Mouse (Mus musculus) G1E (cell line): Measurements from ENCODE around the gene Fahd1. TPM values are rescaled to one million over a fixed set of nuclear protein-coding genes. Genes with fewer than 3 reads are reported as not detected.

Experiments
- ATAC-seq: 2 replicates; pipeline ENCODE4 v1.8.0; 2016; ENCODE audit warnings: mild to moderate bottlenecking; ENCODE audit not compliant: insufficient number of reproducible peaks, poor library complexity, low FRiP score, severe bottlenecking; ENCODE audit errors: extremely low read depth
- DNase-seq: peaks from one replicate; pipeline ENCODE4 v3.0.0; 2012; ENCODE audit warnings: low spot score
- H3K27me3 ChIP-seq: 2 replicates; pipeline ENCODE4 v1.6.1; 2012; ENCODE audit warnings: mild to moderate bottlenecking, low read length, inconsistent platforms; ENCODE audit not compliant: insufficient read depth
- H3K36me3 ChIP-seq: replicated peaks from 2 replicates; pipeline ENCODE3; 2012; ENCODE audit warnings: mild to moderate bottlenecking, inconsistent platforms
- H3K4me1 ChIP-seq: 2 replicates; pipeline ENCODE4 v1.6.1; 2012; ENCODE audit warnings: low read depth, low read length, inconsistent platforms, mixed read lengths; ENCODE audit not compliant: insufficient read depth
- H3K4me3 ChIP-seq: 2 replicates; pipeline ENCODE4 v1.5.1; 2012; ENCODE audit warnings: low read depth, mild to moderate bottlenecking, inconsistent platforms, low read length, moderate library complexity, mixed read lengths
- H3K9me3 ChIP-seq: replicated peaks from 2 replicates; pipeline ENCODE4 v1.6.1; 2012; ENCODE audit warnings: inconsistent platforms
- CTCF ChIP-seq: IDR thresholded peaks from 2 replicates; pipeline ENCODE4 v1.5.1; 2012; ENCODE audit warnings: low read depth, low read length, inconsistent platforms, mixed read lengths
- GATA1 ChIP-seq: IDR thresholded peaks from 2 replicates; pipeline ENCODE4 v1.6.1; 2012; ENCODE audit warnings: borderline replicate concordance, low read length, inconsistent platforms, mixed read lengths
- GATA2 ChIP-seq: IDR thresholded peaks from 2 replicates; pipeline ENCODE4 v1.6.1; 2012; ENCODE audit warnings: low read depth, low read length, inconsistent platforms, borderline replicate concordance
- POLR2AphosphoS5 ChIP-seq: IDR thresholded peaks from 2 replicates; pipeline ENCODE4 v1.6.1; 2012; ENCODE audit warnings: low read depth, low read length, inconsistent platforms; ENCODE audit not compliant: insufficient replicate concordance
- TAL1 ChIP-seq: conservative IDR thresholded peaks from 2 replicates; pipeline ENCODE4 v1.6.1; 2012; ENCODE audit warnings: low read depth, low read length, inconsistent platforms, mixed read lengths
- polyA plus RNA-seq: library from polyadenylated mRNA; stranded (reverse); fragments of >175 nt; gene quantifications from 2 replicates; pipeline ENCODE4 v1.2.3, GENCODE M21; 2012
- total RNA-seq, 2 experiments: library from RNA; stranded (forward) in 1 of 2; stranded (reverse) in 1 of 2; fragments of 200-1000 nt in 1 of 2; fragments of >200 nt in 1 of 2; fragmentation: Nextera tagmentation in 1 of 2; gene quantifications; 2 replicates each; pipeline ENCODE4 v1.2.3; 2014 to 2017

Gene Fahd1
- total RNA-seq (2014; fragmentation: Nextera tagmentation) (7.9 and 10.8 TPM in 2 replicates), total RNA-seq (2017) (16.1 TPM in 2 replicates), polyA plus RNA-seq (3.9 and 4.5 TPM in 2 replicates)

DNA sequence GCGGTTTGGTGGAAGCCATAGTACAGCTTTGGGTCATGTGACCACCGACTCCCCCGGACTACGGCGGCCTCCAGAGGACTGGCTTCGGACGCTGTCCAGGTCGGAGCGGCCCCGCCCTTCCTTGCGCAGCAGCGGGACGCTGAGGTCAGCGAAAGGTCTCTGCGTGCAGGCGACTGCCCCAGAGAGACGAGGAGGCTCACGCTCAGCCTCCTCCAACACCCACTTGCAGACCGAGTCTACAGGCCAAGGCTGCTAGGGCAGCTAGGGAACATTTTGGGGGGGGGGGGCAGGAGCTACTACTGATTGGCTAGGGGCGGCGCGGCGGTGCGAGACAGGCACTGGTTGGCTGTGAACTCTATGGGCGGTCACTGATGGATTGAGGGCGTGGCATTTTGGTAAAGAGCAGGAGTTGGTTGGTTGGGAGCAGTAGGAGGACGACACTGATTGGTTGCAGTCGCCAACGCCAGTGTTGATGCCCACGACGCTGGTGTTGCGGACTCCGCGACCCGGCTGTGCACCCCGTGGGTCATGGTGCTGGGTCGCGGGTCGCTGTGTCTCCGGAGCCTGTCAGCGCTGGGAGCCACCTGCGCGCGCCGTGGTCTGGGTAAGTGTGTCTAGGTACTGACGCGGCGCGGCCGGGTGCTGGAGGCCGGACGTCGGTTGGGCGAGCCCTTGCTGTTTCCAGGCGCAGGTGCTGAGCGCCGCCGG, at the start of gene Fahd1:
Fahd1 (minus strand) TSS at position 300 of the 708 bp plus-strand sequence.
- Histone ChIP-seq H3K4me3 (peak within 1 kb of the TSS; percentile 81), H3K27me3 (no peaks in the 10 kb centered on the region), H3K4me1 (peaks cover 17% of the 10 kb centered on the region), H3K9me3 (no peaks in the 10 kb centered on the region), H3K36me3 (peaks cover 40% of the 10 kb centered on the region)
- ATAC-seq (peak; percentile 97), DNase-seq (peak; percentile 99)
- no peak for TF ChIP-seq CTCF
- TF ChIP-seq GATA2, result no peak
- no peak for TF ChIP-seq GATA1
- no peak for TF ChIP-seq TAL1
- TF ChIP-seq POLR2AphosphoS5, result no peak

DNA sequence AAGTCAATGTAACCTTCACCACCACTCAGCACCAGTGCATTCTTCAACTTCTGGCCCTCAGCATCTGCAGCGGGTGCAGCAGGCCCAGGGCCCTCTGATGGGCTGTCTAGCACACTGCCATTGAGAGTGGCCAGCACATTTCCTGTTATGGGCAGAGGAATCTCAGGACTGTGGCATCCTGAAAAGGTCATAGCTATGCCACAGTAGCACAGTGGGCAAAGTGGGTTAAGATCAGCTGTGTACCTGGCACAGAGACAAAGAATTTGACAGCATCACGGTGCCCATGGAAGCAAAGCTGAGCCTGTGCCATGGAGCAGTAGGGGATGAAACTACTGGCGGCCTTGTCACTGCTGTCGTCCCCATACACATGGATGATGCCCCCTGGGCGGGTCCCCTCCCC, 49.0 kb upstream of the Fahd1 start:
- ATAC-seq (no peak), DNase-seq (no peak)
- H3K9me3 ChIP-seq, result no peaks in the 10 kb centered on the region
- H3K36me3 ChIP-seq, result peaks cover 89% of the 10 kb centered on the region
- no peak overlapping the region for H3K4me3 ChIP-seq
- TF ChIP-seq TAL1 (no peak), CTCF (no peak), GATA1 (no peak), GATA2 (no peak), POLR2AphosphoS5 (0 out of 2 replicates have a peak, but pooled peaks have one; percentile 4)
- no peaks in the 10 kb centered on the region for H3K27me3 ChIP-seq
- peaks cover 76% of the 10 kb centered on the region for H3K4me1 ChIP-seq

DNA sequence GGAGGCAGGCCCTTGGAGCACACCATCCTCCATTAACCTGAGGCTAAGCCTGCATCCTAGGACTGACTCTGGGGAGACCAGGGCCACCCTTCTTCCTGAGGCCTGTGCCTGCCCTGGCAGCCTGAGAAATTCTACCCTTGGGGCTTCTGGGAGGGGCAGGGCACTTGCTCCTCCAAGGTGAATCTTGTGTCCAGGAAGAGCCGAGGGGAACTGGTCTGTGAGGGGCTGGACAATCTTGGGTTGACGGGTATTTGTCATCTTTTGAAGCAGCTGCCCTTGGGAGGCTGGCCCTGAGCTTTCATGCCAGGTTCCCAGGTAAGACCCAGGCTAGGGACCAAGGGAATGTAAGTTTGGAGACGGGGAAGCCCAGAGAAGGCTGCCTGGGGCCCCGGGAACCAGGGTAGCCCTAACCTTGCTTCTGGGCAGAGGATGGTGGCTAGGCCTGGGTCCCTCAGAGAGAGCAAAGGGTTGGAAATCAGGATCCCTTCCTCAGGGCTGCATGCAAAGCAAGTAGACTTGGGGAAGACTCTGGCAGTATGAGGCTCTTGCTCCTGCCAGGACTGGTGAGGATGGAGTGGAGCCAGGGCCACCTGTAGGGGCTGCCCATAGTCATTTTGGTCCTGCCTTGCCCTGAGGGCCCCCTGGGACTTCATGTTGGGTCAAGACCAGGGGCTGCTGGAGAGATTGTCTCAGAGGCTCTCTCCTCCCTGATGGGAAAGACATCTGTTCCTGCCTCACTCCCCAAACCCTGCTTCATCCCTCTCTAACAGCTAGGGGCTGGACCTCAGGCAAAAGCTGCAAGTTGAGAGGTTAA, 48.1 kb upstream of the Fahd1 start:
- DNase-seq, result no peak
- 0 out of 2 replicates have a peak, but pooled peaks have one; percentile 51 for TF ChIP-seq POLR2AphosphoS5
- no peak for TF ChIP-seq GATA2
- H3K4me1 ChIP-seq, result peaks cover 76% of the 10 kb centered on the region
- H3K27me3 ChIP-seq, result no peaks in the 10 kb centered on the region
- no peak for ATAC-seq
- peak overlapping the region; percentile 92; the same call in 1 of the 2 replicates for H3K4me3 ChIP-seq
- H3K9me3 ChIP-seq, result no peaks in the 10 kb centered on the region
- peaks cover 89% of the 10 kb centered on the region for H3K36me3 ChIP-seq

DNA sequence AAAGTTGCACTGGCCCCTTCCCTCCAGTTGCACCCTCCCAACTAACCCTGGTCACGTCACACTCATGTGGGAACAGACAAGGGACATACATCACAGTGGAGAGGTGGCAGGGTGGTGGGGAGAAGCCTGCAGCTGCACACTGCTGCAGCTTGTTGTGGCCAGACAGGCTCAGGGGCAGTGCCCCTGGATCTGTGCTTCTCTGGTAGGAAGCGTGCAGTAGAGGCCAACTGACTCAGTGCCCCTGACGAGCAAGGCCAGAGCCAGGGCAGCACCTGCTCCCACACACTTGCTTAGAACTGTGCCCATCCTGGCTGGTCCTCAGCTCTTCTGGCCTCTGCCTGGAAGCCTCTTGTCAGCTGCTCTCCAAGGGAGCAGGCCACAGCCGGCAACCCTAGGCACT, 47.4 kb upstream of the Fahd1 start:
- no peaks in the 10 kb centered on the region for H3K9me3 ChIP-seq
- peaks cover 89% of the 10 kb centered on the region for H3K36me3 ChIP-seq
- peaks cover 75% of the 10 kb centered on the region for H3K4me1 ChIP-seq
- H3K4me3 ChIP-seq, result peak overlapping the region; percentile 92; the same call in 1 of the 2 replicates
- no peak for ATAC-seq
- no peak for DNase-seq
- TF ChIP-seq TAL1, result no peak
- no peak for TF ChIP-seq GATA1
- TF ChIP-seq GATA2, result no peak
- TF ChIP-seq CTCF, result no peak
- no peak for TF ChIP-seq POLR2AphosphoS5
- no peaks in the 10 kb centered on the region for H3K27me3 ChIP-seq

DNA sequence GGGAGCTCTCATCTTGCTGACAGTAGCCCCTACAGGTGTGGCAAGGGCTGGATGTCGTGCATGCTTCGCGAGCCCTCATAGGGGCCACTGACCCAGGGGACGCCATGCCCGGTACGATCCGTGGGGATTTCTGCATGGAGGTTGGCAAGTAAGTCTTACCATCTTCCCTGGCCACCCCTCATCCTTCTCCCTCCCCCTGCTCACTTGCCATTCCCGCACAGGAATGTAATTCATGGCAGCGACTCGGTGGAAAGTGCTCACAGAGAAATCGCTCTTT, 46.8 kb upstream of the Fahd1 start:
- Histone ChIP-seq H3K27me3 (no peaks in the 10 kb centered on the region), H3K4me3 (peak overlapping the region; percentile 92), H3K36me3 (peaks cover 89% of the 10 kb centered on the region), H3K4me1 (peaks cover 75% of the 10 kb centered on the region), H3K9me3 (no peaks in the 10 kb centered on the region)
- ATAC-seq (no peak), DNase-seq (no peak)
- no peak for TF ChIP-seq GATA2
- no peak for TF ChIP-seq CTCF
- no peak for TF ChIP-seq POLR2AphosphoS5
- TF ChIP-seq TAL1, result no peak
- no peak for TF ChIP-seq GATA1

DNA sequence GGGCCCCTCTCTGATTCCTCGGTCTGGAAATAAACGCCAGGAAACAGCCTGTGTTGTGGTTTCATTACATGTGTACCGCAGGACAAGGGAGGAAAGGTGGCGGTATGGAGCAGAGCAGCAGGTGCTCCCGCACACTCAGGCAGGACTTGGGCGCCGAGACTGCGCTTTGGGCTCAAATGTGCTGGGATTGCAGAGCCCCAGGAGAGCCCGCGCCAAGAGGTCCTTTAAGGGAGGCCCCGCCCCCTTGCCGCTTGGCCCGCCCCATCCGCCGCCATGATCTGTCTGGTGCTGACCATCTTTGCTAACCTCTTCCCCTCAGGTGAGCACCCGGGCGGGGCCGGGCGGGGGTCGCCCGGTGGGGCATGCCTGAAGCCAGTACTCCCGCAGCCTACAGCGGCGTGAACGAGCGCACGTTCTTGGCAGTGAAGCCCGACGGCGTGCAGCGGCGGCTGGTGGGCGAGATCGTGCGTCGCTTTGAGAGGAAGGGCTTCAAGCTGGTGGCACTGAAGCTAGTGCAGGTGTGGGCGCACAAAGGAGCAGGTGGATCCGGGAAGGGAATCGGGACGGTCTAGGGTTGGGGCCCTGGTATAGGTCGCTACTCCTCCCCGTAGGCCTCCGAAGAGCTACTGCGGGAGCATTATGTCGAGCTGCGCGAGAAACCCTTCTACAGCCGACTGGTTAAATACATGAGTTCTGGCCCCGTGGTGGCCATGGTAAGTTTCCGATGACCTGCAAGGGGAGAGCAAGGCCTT, 46.3 kb upstream of the Fahd1 start, which contains the start of gene Nme3:
Nme3 (plus strand) TSS at position 260 of the 752 bp plus-strand sequence.
- Histone ChIP-seq H3K4me1 (peaks cover 70% of the 10 kb centered on the region), H3K36me3 (peaks cover 86% of the 10 kb centered on the region), H3K4me3 (peak within 1 kb of the TSS; percentile 92), H3K27me3 (no peaks in the 10 kb centered on the region), H3K9me3 (no peaks in the 10 kb centered on the region)
- ATAC-seq (peak; percentile 37; the same call in 1 of the 2 replicates), DNase-seq (peak; percentile 86)
- TF ChIP-seq POLR2AphosphoS5 (no peak), GATA2 (no peak), CTCF (no peak), TAL1 (no peak), GATA1 (no peak)
